Mouse (Mus musculus): ENCODE data around the gene Zbtb46.

DNA sequence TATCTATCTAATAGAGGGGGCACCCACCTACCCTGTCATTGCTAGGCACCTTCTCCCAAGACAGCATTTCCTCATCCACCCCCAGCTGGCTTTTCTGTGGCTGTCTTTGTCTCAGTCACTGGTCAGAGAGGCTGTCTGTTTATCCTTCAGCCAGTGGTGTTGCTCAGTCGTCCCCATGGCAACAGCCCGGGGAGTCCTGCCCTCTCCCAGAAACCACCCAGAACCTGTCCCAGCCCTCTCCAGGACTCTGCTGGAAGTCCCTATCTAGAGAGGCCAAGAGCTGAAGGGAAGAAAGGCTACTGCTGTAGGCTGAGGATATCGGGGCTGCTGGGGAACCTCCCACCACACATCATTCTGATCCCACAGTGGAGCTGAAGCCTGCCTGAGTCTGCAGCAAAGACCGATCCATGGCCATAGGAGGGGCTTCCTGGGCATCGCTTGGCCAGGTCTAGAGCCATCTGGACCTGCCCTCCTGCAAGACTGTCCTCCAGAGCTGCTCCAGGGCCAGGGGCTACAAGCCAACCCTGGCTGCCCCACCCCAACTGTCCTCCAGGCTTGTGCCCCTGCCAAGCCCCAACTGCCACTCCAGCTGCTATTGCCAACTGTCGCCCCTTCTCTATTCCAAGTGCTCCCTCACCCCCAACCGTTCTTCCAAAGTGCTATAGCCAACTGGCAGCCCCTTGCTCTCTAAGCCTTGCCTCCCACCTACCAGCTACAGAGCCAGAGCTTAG, 3.9 kb upstream of the Zbtb46 start:
- no peak for TF ChIP-seq EP300 (IDR thresholded peaks at IDR 0.05)
- TF ChIP-seq CTCF (IDR thresholded peaks at IDR 0.05), result 0 out of 2 replicates have a peak, but pooled peaks have one; percentile 1

All from lung, postnatal 0 days (tissue).